Mouse (Mus musculus): Measurements from ENCODE around the gene Cxcl9.

DNA sequence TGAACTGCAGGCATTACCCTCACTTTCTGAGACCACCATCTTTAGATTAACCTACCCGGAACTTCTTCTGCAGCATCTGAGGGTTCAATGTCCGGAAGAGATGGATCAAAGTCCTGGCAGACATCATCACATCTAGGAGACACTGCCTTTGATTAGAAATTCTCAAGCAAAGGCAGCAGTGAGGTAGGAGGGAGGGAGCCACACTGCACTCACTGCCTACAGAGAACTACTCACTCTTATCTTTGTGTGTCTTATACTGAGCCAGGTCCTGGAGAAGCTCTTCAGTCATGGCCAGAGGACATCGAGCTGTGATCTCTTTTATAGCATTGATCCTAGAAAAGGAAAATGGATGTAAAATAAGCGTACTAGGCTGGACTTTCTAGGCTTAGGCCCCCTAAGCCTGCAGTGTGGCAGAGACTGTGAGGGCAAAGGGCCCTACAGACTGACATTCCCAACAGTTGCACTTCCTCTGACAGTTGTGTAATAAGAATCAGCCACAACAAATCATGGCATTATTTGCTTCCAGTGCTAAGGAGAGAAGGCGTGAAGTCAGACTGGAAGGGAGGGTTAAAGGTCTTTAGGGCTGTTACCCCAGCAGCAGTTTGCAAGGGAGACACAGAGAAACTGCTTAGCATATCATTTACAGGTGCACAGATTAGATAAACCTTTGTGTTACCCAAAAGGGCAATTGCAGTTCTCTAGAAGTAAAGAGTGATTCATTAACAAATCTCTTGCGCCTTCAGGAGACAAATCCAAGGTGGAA, 36.0 kb downstream of the Cxcl9 start:
- no peak for TF ChIP-seq CTCF (IDR thresholded peaks at IDR 0.05; ENCODE audit: low read depth, low read length)
- TF ChIP-seq GATA1 (IDR thresholded peaks at IDR 0.05; ENCODE audit: borderline replicate concordance, low read length) = no peak
